Mouse (Mus musculus) liver, adult 2 months (tissue): ENCODE results near the gene Pdxk.

Experiments used
- CTCF ChIP-seq: fragments of 200-500 bp; IDR thresholded peaks from 2 replicates; pipeline ENCODE4 v1.5.1; 2011; ENCODE audit warnings: low read depth, low read length, control low read depth
- POLR2A ChIP-seq: fragments of 200-500 bp; IDR thresholded peaks from 2 replicates; pipeline ENCODE4 v1.6.1; 2011; ENCODE audit warnings: low read length, control low read depth; ENCODE audit not compliant: insufficient read depth; ENCODE audit errors: extremely low read depth

GRCm38 (mm10) chr10:78426117-78426735, 38.5 kb downstream of the Pdxk start:
- no peak for TF ChIP-seq CTCF
- no peak for TF ChIP-seq POLR2A
